Mouse (Mus musculus): ENCODE measurements around the gene Ndn. TPM values are rescaled to one million over a fixed set of nuclear protein-coding genes. Genes with fewer than 3 reads are reported as not detected.

Ndn gene
- polyA plus RNA-seq (2012), result 0.03 TPM in 1 of 2 replicates, not detected in the other

DNA sequence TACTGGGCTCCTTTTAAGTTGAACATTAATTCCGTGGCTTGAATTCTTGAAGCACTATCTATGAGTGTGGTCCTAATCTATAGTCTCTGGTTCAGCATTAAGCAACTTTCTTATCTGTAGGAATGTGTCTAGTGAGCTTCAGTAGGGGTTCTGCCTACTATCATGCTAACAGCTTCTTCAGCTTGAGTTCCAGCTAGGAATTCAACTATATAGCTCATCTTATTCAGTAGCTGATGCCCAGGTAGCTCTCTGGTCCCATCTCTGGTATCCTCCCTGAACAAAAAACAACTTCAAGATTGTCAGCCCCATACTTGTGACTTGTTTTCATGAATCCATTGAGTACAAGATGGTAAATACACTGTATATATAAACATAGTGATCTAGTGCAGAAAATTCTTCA is at the start of gene Ndn:
Gene Ndn, plus strand, starts transcription at position 301 of the 400 bp plus-strand sequence.
- Histone ChIP-seq H3K36me3 (ENCODE audit: control insufficient read depth) (no peaks in the 10 kb centered on the region), H3K4me1 (ENCODE audit: control insufficient read depth) (no peaks in the 10 kb centered on the region), H3K27me3 (ENCODE audit: control insufficient read depth) (peaks cover 10% of the 10 kb centered on the region), H3K4me3 (replicated peaks) (no peak within 1 kb of the TSS), H3K9me3 (ENCODE audit: control insufficient read depth, low read length) (peaks cover 11% of the 10 kb centered on the region)
- no peak for TF ChIP-seq TAL1 (IDR thresholded peaks at IDR 0.05; ENCODE audit: low read length)
- TF ChIP-seq GATA1 (IDR thresholded peaks at IDR 0.05; ENCODE audit: low read length), result no peak

DNA sequence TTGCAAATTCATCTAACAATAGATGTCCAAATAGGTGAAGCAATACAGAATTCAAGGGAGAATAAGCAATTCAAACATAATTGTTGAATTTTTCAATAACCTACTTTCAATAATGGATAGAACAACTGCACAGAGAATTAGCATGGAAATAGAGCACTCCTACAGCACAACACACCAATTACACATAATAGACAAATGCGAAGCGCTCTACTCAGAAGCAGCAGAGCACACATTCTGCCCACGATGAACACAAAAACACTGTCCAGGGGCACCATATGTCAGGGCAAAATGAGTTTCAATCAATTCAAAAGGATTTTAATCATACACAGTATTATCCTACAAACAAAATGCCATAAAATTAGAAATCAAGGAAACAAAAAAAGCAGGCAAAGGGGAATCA is 43.9 kb upstream of the Ndn start:
- TF ChIP-seq GATA1 (IDR thresholded peaks at IDR 0.05; ENCODE audit: low read length) (no peak), TAL1 (IDR thresholded peaks at IDR 0.05; ENCODE audit: low read length) (no peak)
- H3K9me3 ChIP-seq (ENCODE audit: control insufficient read depth, low read length), result no peaks in the 10 kb centered on the region
- H3K27me3 ChIP-seq (ENCODE audit: control insufficient read depth), result no peaks in the 10 kb centered on the region
- no peak overlapping the region for H3K4me3 ChIP-seq (replicated peaks)
- no peaks in the 10 kb centered on the region for H3K4me1 ChIP-seq (ENCODE audit: control insufficient read depth)
- H3K36me3 ChIP-seq (ENCODE audit: control insufficient read depth), result no peaks in the 10 kb centered on the region

DNA sequence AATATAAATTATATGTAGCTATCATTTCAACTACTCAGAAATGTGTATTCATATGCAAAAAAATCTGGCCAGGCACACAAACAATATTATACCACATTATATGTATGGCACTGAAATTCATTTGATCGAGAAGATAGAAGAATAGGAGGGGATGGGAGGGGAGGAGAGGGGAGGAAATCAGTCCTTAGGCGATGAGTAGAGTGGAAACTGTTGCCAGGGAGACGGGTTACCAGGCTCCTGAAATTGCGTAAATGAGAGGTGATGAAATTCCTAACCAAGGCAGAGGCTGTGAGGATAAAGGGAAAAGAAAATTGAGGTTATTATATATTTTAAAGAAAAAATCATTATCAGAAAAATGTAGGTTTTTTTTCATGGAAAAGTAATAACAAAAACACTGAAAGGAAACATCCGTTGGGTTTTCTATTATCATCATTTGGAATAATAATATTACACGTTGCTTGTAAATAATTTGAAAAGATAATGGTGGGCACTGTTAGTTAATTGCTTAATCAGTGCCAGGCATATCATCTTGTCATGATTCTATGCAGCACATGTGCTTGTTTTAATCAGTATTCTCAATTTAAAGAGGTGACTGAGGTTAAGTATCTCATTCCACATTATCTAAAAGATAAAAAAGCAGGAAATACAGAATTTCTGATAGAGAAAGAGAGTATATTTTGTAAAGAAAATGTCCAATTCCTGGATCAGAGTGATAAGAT is 39.3 kb upstream of the Ndn start:
- Histone ChIP-seq H3K27me3 (ENCODE audit: control insufficient read depth) (no peaks in the 10 kb centered on the region), H3K9me3 (ENCODE audit: control insufficient read depth, low read length) (no peaks in the 10 kb centered on the region), H3K4me1 (ENCODE audit: control insufficient read depth) (no peaks in the 10 kb centered on the region), H3K4me3 (replicated peaks) (no peak overlapping the region), H3K36me3 (ENCODE audit: control insufficient read depth) (no peaks in the 10 kb centered on the region)
- TF ChIP-seq GATA1 (IDR thresholded peaks at IDR 0.05; ENCODE audit: low read length) (no peak), TAL1 (IDR thresholded peaks at IDR 0.05; ENCODE audit: low read length) (no peak)

DNA sequence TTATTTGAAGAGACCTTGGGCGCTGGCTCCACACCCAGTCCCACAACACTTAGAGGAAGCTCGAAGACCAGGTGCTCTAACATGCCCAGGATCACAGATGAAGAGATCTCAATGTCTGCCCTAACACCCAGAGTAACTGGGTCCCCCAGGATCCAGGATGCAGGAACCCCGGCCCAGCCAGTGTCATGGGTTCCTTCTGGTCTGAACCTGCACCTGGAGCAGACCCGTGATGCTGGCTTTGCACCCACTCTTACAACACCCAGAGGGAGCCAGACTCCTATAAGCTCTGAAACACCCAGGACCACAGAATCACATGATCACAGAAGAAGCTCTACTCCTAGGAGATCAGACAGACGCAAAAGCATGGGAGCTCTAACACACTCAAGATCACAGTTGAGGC is 29.6 kb upstream of the Ndn start:
- Histone ChIP-seq H3K36me3 (ENCODE audit: control insufficient read depth) (no peaks in the 10 kb centered on the region), H3K4me3 (replicated peaks) (no peak overlapping the region), H3K27me3 (ENCODE audit: control insufficient read depth) (no peaks in the 10 kb centered on the region), H3K4me1 (ENCODE audit: control insufficient read depth) (no peaks in the 10 kb centered on the region), H3K9me3 (ENCODE audit: control insufficient read depth, low read length) (peaks cover 3% of the 10 kb centered on the region; the same call in 1 of the 2 replicates)
- no peak for TF ChIP-seq TAL1 (IDR thresholded peaks at IDR 0.05; ENCODE audit: low read length)
- no peak for TF ChIP-seq GATA1 (IDR thresholded peaks at IDR 0.05; ENCODE audit: low read length)

DNA sequence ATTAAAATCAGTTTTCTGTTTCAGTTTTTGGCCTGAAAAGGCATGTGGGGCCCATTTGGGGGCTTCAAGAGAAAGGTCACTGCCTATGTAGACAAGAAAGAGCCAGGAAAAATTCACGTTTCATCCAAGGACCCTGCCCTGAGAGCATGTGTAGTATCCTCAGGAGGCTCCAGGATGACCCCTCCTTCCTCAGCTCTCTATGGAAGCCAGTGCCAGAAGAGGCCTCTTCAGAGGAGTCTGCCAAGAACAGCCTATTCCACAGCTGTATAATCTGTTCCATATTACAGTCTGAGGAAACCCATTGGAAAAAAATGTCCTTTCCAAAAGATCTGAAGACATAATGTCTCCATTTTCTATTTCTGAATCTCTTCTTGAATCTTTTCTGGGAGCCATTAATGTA is 958 bp upstream of the Ndn start:
- H3K36me3 ChIP-seq (ENCODE audit: control insufficient read depth), result no peaks in the 10 kb centered on the region
- H3K27me3 ChIP-seq (ENCODE audit: control insufficient read depth), result peaks cover 10% of the 10 kb centered on the region
- H3K9me3 ChIP-seq (ENCODE audit: control insufficient read depth, low read length), result peaks cover 11% of the 10 kb centered on the region
- H3K4me1 ChIP-seq (ENCODE audit: control insufficient read depth), result no peaks in the 10 kb centered on the region
- TF ChIP-seq TAL1 (IDR thresholded peaks at IDR 0.05; ENCODE audit: low read length), result no peak
- TF ChIP-seq GATA1 (IDR thresholded peaks at IDR 0.05; ENCODE audit: low read length), result no peak
- no peak overlapping the region for H3K4me3 ChIP-seq (replicated peaks)

DNA sequence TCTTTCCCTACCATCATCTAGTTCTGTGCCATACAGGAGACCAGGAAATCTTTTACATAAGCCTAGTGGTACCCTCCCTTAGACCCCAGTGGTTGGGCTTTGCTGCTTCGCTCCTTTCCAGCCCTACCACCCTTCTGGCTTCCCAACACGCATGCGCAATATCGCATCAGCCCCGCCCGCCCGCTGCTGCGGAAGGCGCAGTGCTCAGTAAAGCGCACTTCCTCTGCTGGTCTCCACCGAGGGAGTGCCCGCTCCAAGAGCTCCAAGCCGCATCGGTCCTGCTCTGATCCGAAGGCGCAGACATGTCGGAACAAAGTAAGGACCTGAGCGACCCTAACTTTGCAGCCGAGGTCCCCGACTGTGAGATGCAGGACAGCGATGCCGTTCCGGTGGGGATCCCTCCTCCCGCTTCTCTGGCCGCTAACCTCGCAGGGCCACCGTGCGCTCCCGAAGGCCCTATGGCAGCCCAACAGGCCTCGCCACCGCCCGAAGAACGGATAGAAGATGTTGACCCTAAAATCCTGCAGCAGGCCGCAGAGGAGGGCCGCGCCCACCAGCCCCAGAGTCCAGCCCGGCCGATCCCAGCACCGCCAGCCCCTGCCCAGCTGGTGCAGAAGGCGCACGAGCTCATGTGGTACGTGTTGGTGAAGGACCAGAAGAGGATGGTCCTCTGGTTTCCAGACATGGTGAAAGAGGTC is 1.9 kb downstream of the Ndn start:
- no peak for TF ChIP-seq GATA1 (IDR thresholded peaks at IDR 0.05; ENCODE audit: low read length)
- no peak for TF ChIP-seq TAL1 (IDR thresholded peaks at IDR 0.05; ENCODE audit: low read length)
- no peaks in the 10 kb centered on the region for H3K4me1 ChIP-seq (ENCODE audit: control insufficient read depth)
- no peaks in the 10 kb centered on the region for H3K36me3 ChIP-seq (ENCODE audit: control insufficient read depth)
- H3K4me3 ChIP-seq (replicated peaks), result peak overlapping the region; percentile 9
- H3K9me3 ChIP-seq (ENCODE audit: control insufficient read depth, low read length), result peaks cover 11% of the 10 kb centered on the region
- peaks cover 10% of the 10 kb centered on the region for H3K27me3 ChIP-seq (ENCODE audit: control insufficient read depth)

DNA sequence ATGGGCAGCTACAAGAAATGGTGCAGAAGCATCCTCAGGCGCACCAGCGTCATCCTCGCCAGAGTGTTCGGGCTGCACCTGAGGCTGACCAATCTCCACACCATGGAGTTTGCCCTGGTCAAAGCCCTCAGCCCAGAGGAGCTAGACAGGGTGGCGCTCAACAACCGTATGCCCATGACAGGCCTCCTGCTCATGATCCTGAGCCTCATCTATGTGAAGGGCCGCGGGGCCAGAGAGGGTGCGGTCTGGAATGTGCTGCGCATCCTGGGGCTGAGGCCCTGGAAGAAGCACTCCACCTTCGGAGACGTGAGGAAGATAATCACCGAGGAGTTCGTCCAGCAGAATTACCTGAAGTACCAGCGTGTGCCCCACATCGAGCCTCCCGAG is 2.4 kb downstream of the Ndn start:
- Histone ChIP-seq H3K4me1 (ENCODE audit: control insufficient read depth) (no peaks in the 10 kb centered on the region), H3K27me3 (ENCODE audit: control insufficient read depth) (peaks cover 10% of the 10 kb centered on the region), H3K9me3 (ENCODE audit: control insufficient read depth, low read length) (peaks cover 11% of the 10 kb centered on the region), H3K4me3 (replicated peaks) (no peak overlapping the region), H3K36me3 (ENCODE audit: control insufficient read depth) (no peaks in the 10 kb centered on the region)
- TF ChIP-seq TAL1 (IDR thresholded peaks at IDR 0.05; ENCODE audit: low read length), result no peak
- no peak for TF ChIP-seq GATA1 (IDR thresholded peaks at IDR 0.05; ENCODE audit: low read length)

DNA sequence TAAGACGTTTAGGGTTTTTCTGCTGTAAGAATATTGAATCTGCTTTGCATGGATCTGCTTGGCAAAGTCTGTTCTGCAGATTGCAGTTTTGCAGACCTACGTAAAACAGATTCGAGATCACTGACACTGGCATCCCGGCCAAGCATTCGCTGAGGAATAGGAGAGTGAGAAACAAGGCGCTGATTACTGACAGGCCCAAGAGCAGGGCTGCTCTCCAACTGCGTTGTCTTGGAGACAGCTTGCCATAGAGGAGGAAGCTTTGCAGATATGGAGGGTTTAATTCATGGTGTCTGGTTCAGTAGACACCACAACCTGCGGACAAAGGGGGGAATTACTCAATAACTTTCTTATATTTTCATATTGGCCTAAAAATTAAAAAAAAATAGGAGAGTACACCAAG is 4.9 kb downstream of the Ndn start:
- Histone ChIP-seq H3K4me1 (ENCODE audit: control insufficient read depth) (no peaks in the 10 kb centered on the region), H3K36me3 (ENCODE audit: control insufficient read depth) (no peaks in the 10 kb centered on the region), H3K9me3 (ENCODE audit: control insufficient read depth, low read length) (peaks cover 11% of the 10 kb centered on the region), H3K27me3 (ENCODE audit: control insufficient read depth) (peaks cover 10% of the 10 kb centered on the region), H3K4me3 (replicated peaks) (no peak overlapping the region)
- TF ChIP-seq TAL1 (IDR thresholded peaks at IDR 0.05; ENCODE audit: low read length), result no peak
- no peak for TF ChIP-seq GATA1 (IDR thresholded peaks at IDR 0.05; ENCODE audit: low read length)

DNA sequence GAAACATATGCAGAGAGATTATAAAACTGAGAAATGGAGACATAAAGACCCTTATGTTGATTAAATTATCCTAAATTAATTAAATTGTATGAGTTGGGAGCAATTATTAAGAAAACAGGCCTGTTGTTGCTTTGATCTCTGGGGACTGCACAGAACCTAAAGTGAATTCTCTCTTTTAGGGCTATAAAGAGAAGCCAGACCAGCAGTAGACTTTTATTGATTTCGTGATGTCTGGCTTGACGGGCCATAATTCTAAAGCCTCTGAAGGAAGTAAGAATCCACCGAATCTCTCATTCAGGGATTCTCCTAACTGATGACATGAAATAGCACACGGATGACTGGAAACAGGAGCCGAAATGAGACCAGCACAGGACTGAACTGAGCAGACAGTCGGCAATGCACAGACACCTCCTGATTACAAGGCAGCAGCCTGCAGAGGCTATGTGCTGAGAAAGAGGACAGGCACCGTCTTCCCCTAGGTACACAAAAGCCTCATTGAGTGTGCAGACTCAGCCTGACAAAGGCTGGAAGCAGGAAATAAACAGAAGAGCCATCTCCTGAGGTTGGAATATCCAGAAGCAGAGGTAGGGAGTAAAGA is 18.8 kb downstream of the Ndn start:
- Histone ChIP-seq H3K4me1 (ENCODE audit: control insufficient read depth) (no peaks in the 10 kb centered on the region), H3K4me3 (replicated peaks) (no peak overlapping the region), H3K27me3 (ENCODE audit: control insufficient read depth) (no peaks in the 10 kb centered on the region), H3K9me3 (ENCODE audit: control insufficient read depth, low read length) (peaks cover 2% of the 10 kb centered on the region; the same call in 1 of the 2 replicates), H3K36me3 (ENCODE audit: control insufficient read depth) (no peaks in the 10 kb centered on the region)
- TF ChIP-seq TAL1 (IDR thresholded peaks at IDR 0.05; ENCODE audit: low read length) (no peak), GATA1 (IDR thresholded peaks at IDR 0.05; ENCODE audit: low read length) (no peak)

Data from erythroblast, embryonic 14.5 days (primary cell).